Mouse (Mus musculus) ZHBTc4 (cell line): ENCODE results near the gene Sptssa.

Experiments
- DNase-seq: peaks from one replicate; pipeline ENCODE4 v3.0.0-alpha.2; 2011; ENCODE audit warnings: low read depth, low spot score

Sptssa gene

GRCm38 (mm10) chr12:54655292-54656038 is 908 bp downstream of the Sptssa start:
- DNase-seq, result no peak

GRCm38 (mm10) chr12:54654741-54655140 is 1.6 kb downstream of the Sptssa start:
- no peak for DNase-seq

GRCm38 (mm10) chr12:54654141-54654540 is 2.2 kb downstream of the Sptssa start:
- DNase-seq, result no peak

- peak; percentile 29 for DNase-seq
Measured at GRCm38 (mm10) chr12:54652346-54652745, 4.0 kb downstream of the Sptssa start.

- DNase-seq, result no peak
Measured at GRCm38 (mm10) chr12:54651820-54652219, 4.6 kb downstream of the Sptssa start.

GRCm38 (mm10) chr12:54651158-54651557 is 5.2 kb downstream of the Sptssa start:
- DNase-seq, result no peak

- peak; percentile 58 for DNase-seq
Measured at GRCm38 (mm10) chr12:54644947-54645346, 11.4 kb downstream of the Sptssa start.

- no peak for DNase-seq
Measured at GRCm38 (mm10) chr12:54643320-54643892, 13.0 kb downstream of the Sptssa start.

GRCm38 (mm10) chr12:54641374-54641773 is 15.0 kb downstream of the Sptssa start:
- no peak for DNase-seq

GRCm38 (mm10) chr12:54640259-54640658 is 16.1 kb downstream of the Sptssa start:
- DNase-seq, result no peak

GRCm38 (mm10) chr12:54637033-54637432 is 19.3 kb downstream of the Sptssa start:
- no peak for DNase-seq

GRCm38 (mm10) chr12:54632141-54632540 is 24.2 kb downstream of the Sptssa start:
- DNase-seq, result no peak

- no peak for DNase-seq
Measured at GRCm38 (mm10) chr12:54621942-54622341, 34.4 kb downstream of the Sptssa start.

- DNase-seq, result no peak
Measured at GRCm38 (mm10) chr12:54620042-54620705, 36.2 kb downstream of the Sptssa start.

GRCm38 (mm10) chr12:54608988-54609387 is 47.4 kb downstream of the Sptssa start:
- DNase-seq, result no peak

GRCm38 (mm10) chr12:54605203-54605602 is 51.2 kb downstream of the Sptssa start:
- DNase-seq, result no peak

- DNase-seq, result no peak
Measured at GRCm38 (mm10) chr12:54603542-54604167, 52.7 kb downstream of the Sptssa start.

- DNase-seq, result no peak
Measured at GRCm38 (mm10) chr12:54600482-54600881, 55.9 kb downstream of the Sptssa start.

- no peak for DNase-seq
Measured at GRCm38 (mm10) chr12:54598358-54598757, 58.0 kb downstream of the Sptssa start.

GRCm38 (mm10) chr12:54596715-54597114 is 59.7 kb downstream of the Sptssa start:
- DNase-seq, result no peak
